20 mouse cellular contexts compared by ENCODE assay signal in genomic region chr14:25083847-25084246, GRCm38 (mm10).
DNase-seq lines count a peak whose midpoint lies in the region.
"Had no signal": no experiment of that assay in that cellular context is flagged by ENCODE, and none has a peak within 500 bp of the region (broad histone marks: within the 10 kb centered on the region; RNA-seq: fewer than 3 reads in every experiment).

No protein-coding gene starts in this region.

- peak; percentile 33 for DNase-seq in gastrocnemius, postnatal 14 days
- no peak for DNase-seq in gastrocnemius, adult 8-10 months (ENCODE audit: low spot score in 2 of 2)
- DNase-seq in 3134 (ENCODE audit: extremely low read depth, insufficient read length, low spot score) (peak; percentile 30), 416B (ENCODE audit: low read depth) (peak; percentile 37), NIH3T3 (ENCODE audit: low read depth) (peak; percentile 44)
- DNase-seq in kidney, postnatal 36 days: no peak
- DNase-seq in heart, embryonic 10.5 days (ENCODE audit: low spot score): no peak
- DNase-seq: adrenal gland, postnatal 36 days; cerebellum, adult 11 months; cerebellum, adult 8-10 months; cerebellum, postnatal 14 days; embryo, embryonic 11 days; forebrain, postnatal 0 days; gastrocnemius, postnatal 36 days; heart, adult 11 months; heart, postnatal 10 days; heart, postnatal 4 days had no signal

- H3K36me3 ChIP-seq in heart, embryonic 10.5 days: no peaks in the 10 kb centered on the region
- H3K36me3 ChIP-seq: embryonic facial prominence, embryonic 12.5 days; forebrain, embryonic 12.5 days; hindbrain, embryonic 12.5 days had no signal

- 71% methylated on average over 4 of the region's 4 CpGs for WGBS in heart, embryonic 10.5 days

- no peak overlapping the region for H3K4me3 ChIP-seq in heart, embryonic 10.5 days
- H3K4me3 ChIP-seq: embryonic facial prominence, embryonic 12.5 days; forebrain, embryonic 12.5 days; hindbrain, embryonic 12.5 days had no signal

- no peaks in the 10 kb centered on the region for H3K4me1 ChIP-seq in heart, embryonic 10.5 days
- H3K4me1 ChIP-seq: embryonic facial prominence, embryonic 12.5 days; forebrain, embryonic 12.5 days; hindbrain, embryonic 12.5 days had no signal

- no peaks in the 10 kb centered on the region for H3K27me3 ChIP-seq in heart, embryonic 10.5 days (ENCODE audit: insufficient read depth, poor library complexity, severe bottlenecking)
- H3K27me3 ChIP-seq: embryonic facial prominence, embryonic 12.5 days; forebrain, embryonic 12.5 days; hindbrain, embryonic 12.5 days had no signal

- intact Hi-C loops in gastrocnemius, postnatal 14 days (cut with DNase I; ENCODE audit: low total_unique reads): no loop called here

- H3K27ac ChIP-seq in heart, embryonic 10.5 days: no peak overlapping the region
- H3K27ac ChIP-seq: embryonic facial prominence, embryonic 12.5 days; forebrain, embryonic 12.5 days; hindbrain, embryonic 12.5 days had no signal

- H3K9me3 ChIP-seq in heart, embryonic 10.5 days: no peaks in the 10 kb centered on the region
- H3K9me3 ChIP-seq: embryonic facial prominence, embryonic 12.5 days had no signal

Comparison
In these comparisons a context has a peak if more than half of its experiments do, and no peak if none do; other contexts are left out.
1. DNase-seq: peak in gastrocnemius, postnatal 14 days (single experiment), 3134 (single experiment), 416B (single experiment) and NIH3T3 (single experiment); none in gastrocnemius, adult 8-10 months (0 of 2), kidney, postnatal 36 days (0 of 2) and heart, embryonic 10.5 days (single experiment).